34 mouse cellular contexts compared by ENCODE assay signal in genomic region chr3:155001056-155001455, GRCm38 (mm10). TPM values are rescaled to one million over a fixed set of nuclear protein-coding genes. Genes with fewer than 3 reads are reported as not detected.
"Had no signal": no experiment of that assay in that cellular context is flagged by ENCODE, and none has a peak within 500 bp of the region (broad histone marks: within the 10 kb centered on the region; RNA-seq: fewer than 3 reads in every experiment).

No protein-coding gene starts in this region.

- H3K9me3 ChIP-seq: embryonic facial prominence, embryonic 10.5 days; embryonic facial prominence, embryonic 12.5 days; embryonic facial prominence, embryonic 13.5 days; embryonic facial prominence, embryonic 15.5 days; forebrain, embryonic 10.5 days; forebrain, embryonic 12.5 days; forebrain, embryonic 13.5 days; forebrain, embryonic 15.5 days had no signal

- H3K4me1 ChIP-seq: embryonic facial prominence, embryonic 10.5 days; embryonic facial prominence, embryonic 12.5 days; embryonic facial prominence, embryonic 13.5 days; embryonic facial prominence, embryonic 15.5 days; forebrain, embryonic 10.5 days; forebrain, embryonic 12.5 days; forebrain, embryonic 13.5 days; forebrain, embryonic 15.5 days had no signal

- DNase-seq: cerebellum, adult 9-10 months; cerebellum, adult 9-11 months; cerebellum, postnatal 10 days; cerebellum, postnatal 14 days; cerebellum, postnatal 25 days; cerebellum, postnatal 36 days; embryo, embryonic 11 days; forebrain, postnatal 0 days; gastrocnemius, adult 2 months; gastrocnemius, postnatal 10 days; gastrocnemius, postnatal 14 days; gastrocnemius, postnatal 25 days; gastrocnemius, postnatal 36 days; heart, adult 11 months; heart, adult 18-20 months; heart, adult 2 months had no signal

- H3K27ac ChIP-seq: embryonic facial prominence, embryonic 10.5 days; embryonic facial prominence, embryonic 12.5 days; embryonic facial prominence, embryonic 13.5 days; embryonic facial prominence, embryonic 15.5 days; forebrain, embryonic 10.5 days; forebrain, embryonic 12.5 days; forebrain, embryonic 13.5 days; forebrain, embryonic 15.5 days; gastrocnemius, adult 2 months; heart, adult 2 months had no signal

- H3K36me3 ChIP-seq: embryonic facial prominence, embryonic 10.5 days; embryonic facial prominence, embryonic 12.5 days; embryonic facial prominence, embryonic 13.5 days; embryonic facial prominence, embryonic 15.5 days; forebrain, embryonic 10.5 days; forebrain, embryonic 12.5 days; forebrain, embryonic 15.5 days had no signal

- H3K9ac ChIP-seq: embryonic facial prominence, embryonic 12.5 days; embryonic facial prominence, embryonic 13.5 days; embryonic facial prominence, embryonic 15.5 days; forebrain, embryonic 12.5 days; forebrain, embryonic 13.5 days; forebrain, embryonic 15.5 days; forebrain, postnatal 0 days had no signal

- H3K4me3 ChIP-seq: embryonic facial prominence, embryonic 10.5 days; embryonic facial prominence, embryonic 12.5 days; embryonic facial prominence, embryonic 13.5 days; embryonic facial prominence, embryonic 15.5 days; erythroblast, embryonic 14.5 days; forebrain, embryonic 10.5 days; forebrain, embryonic 12.5 days; forebrain, embryonic 13.5 days; forebrain, embryonic 15.5 days; gastrocnemius, adult 2 months; heart, adult 2 months had no signal

- H3K4me2 ChIP-seq: embryonic facial prominence, embryonic 12.5 days; embryonic facial prominence, embryonic 13.5 days; embryonic facial prominence, embryonic 15.5 days; forebrain, embryonic 12.5 days; forebrain, embryonic 13.5 days; forebrain, embryonic 15.5 days had no signal

- H3K27me3 ChIP-seq: embryonic facial prominence, embryonic 12.5 days; embryonic facial prominence, embryonic 13.5 days; embryonic facial prominence, embryonic 15.5 days; forebrain, embryonic 12.5 days; forebrain, embryonic 13.5 days; forebrain, embryonic 15.5 days had no signal

RNA-seq across cellular contexts. Expression of gene Tnni3k, which starts 54.2 kb away (rescaled TPM):
- total RNA-seq: common myeloid progenitor, adult 5-6 weeks; gastrocnemius, adult 18-20 months; gastrocnemius, adult 2 months; gastrocnemius, adult 8-10 months; gastrocnemius, postnatal 10 days; gastrocnemius, postnatal 14 days; gastrocnemius, postnatal 25 days; gastrocnemius, postnatal 36 days; gastrocnemius, postnatal 4 days; granulocyte monocyte progenitor cell, adult 5-6 weeks had no signal
- polyA plus RNA-seq: embryonic facial prominence, embryonic 10.5 days; embryonic facial prominence, embryonic 11.5 days; embryonic facial prominence, embryonic 14.5 days; embryonic facial prominence, embryonic 15.5 days; erythroblast, embryonic 14.5 days; forebrain, embryonic 10.5 days; forebrain, embryonic 11.5 days; forebrain, embryonic 12.5 days; forebrain, embryonic 13.5 days; gonadal fat pad, adult 2 months had no signal
